Mouse (Mus musculus): ENCODE data around the gene Cd3eap.

- peak; percentile 63 for TF ChIP-seq CTCF (IDR thresholded peaks at IDR 0.05; ENCODE audit: low read depth)
- TF ChIP-seq EP300 (IDR thresholded peaks at IDR 0.05; ENCODE audit: low read depth), result no peak
Measured at GRCm38 (mm10) chr7:19308454-19309277, 50.6 kb downstream of the Cd3eap start.
